Mouse (Mus musculus) kidney, postnatal 4 days (tissue): ENCODE measurements at regions not wholly inside any gene's neighbourhood (a gene's known extent, or its start where the extent isn't known, plus 50 kb on each side); places are given as distances from the start of the nearest gene placed in this dataset.
"Not testable (repeated sequence)": the region's sequence is repeated elsewhere in the genome, so short reads cannot be mapped to it uniquely, and the experiment has no call there.

Experiments used
- DNase-seq, 2 experiments: peaks; one replicate each; pipeline ENCODE4 v3.0.0; 2021; ENCODE audit warnings: mixed read lengths in 2 of 2

DNA sequence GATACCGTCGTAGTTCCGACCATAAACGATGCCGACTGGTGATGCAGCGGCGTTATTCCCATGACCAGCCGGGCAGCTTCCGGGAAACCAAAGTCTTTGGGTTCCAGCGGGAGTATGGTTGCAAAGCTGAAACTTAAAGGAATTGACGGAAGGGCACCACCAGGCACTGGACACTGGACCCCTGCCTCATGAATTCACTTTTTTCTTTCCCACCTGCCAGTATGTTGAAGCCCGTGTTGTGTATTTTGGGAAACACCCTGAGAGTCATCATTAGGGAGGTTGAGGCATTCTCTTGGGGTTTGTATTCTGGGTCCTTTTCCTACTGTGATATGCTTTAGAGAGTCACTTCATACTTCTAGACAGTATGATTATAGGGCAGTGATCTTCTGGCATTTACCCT lies 197.9 kb downstream of the Samd9l start:
- not testable (repeated sequence) for DNase-seq

DNA sequence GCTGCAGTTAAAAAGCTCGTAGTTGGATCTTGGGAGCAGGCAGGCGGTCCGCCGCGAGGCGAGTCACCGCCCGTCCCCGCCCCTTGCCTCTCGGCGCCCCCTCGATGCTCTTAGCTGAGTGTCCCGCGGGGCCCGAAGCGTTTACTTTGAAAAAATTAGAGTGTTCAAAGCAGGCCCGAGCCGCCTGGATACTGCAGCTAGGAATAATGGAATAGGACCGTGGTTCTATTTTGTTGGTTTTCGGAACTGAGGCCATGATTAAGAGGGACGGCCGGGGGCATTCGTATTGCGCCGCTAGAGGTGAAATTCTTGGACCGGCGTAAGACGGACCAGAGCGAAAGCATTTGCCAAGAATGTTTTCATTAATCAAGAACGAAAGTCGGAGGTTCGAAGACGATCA lies 198.3 kb downstream of the Samd9l start:
- peak; percentile 22 to 74 for DNase-seq

GRCm38 (mm10) chr6:3200586-3200985 lies 198.8 kb downstream of the Samd9l start:
- peak; percentile 77 to 78 for DNase-seq

- not testable (repeated sequence) for DNase-seq
Observed at GRCm38 (mm10) chr6:3192424-3192820, 206.9 kb downstream of the Samd9l start.

- DNase-seq: not testable (repeated sequence)
Observed at GRCm38 (mm10) chr6:3191695-3192423, 207.5 kb downstream of the Samd9l start.

GRCm38 (mm10) chr6:3183819-3184199 lies 215.6 kb downstream of the Samd9l start:
- DNase-seq: peak; percentile 74 to 78

- DNase-seq: peak; percentile 54 to 75
Observed at GRCm38 (mm10) chr6:3182889-3183818, 216.2 kb downstream of the Samd9l start.

- DNase-seq: not testable (repeated sequence)
Observed at GRCm38 (mm10) chr6:3182424-3182841, 216.9 kb downstream of the Samd9l start.

DNA sequence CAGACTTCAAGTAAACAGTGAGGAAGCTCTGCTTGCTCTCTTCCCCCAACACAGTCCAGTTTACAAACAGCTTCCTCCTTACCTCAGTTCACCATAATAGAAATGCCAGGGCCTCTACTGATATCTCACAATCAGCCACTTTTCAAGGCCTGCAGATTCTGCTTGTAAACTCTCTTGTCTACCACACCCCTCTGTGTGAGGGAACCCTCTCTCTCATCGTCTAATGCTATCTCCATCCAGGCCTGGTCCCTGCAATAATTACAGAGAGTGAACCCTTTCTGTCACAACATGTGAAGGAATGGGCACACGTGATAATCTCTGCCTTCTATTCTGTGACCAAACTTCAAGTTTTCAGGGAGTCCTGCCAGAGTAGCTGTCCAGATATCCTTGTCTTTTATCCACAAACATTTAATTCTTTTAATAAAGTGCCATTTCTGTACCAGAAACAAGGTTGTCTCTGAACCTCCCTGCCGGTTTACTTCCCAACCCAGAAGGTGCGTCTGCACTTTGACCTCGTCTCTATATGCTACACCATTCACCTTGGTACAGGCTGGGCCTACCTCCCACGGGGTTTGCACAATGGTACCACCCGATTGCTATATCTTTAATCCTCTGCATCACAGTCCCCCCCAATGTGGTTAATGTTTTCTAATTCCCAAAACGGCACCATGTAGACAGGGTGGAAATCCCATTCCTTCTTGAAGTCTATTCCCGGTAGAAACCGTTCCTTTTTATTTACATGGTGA lies 219.6 kb downstream of the Samd9l start:
- not testable (repeated sequence) for DNase-seq

DNA sequence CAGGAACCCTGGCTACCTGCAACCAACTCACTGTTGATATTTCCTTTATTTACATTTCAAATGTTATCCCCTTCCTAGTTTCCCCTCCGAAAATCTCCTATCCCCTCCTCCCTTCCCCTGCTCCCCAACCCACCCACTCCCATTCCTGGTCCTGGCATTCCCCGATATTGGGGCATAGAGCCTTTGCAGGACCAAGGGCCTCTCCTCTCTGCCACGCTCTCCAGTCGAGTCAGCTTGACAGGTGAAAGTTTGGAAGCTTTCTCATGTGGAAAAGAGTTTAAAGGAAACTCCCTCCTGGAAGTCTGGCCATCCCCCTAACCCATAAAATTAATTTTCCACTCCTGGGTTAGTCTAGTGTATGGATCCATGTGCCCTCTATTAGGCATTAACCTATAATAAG lies 229.9 kb downstream of the Samd9l start:
- peak; percentile 5 to 10 for DNase-seq

DNA sequence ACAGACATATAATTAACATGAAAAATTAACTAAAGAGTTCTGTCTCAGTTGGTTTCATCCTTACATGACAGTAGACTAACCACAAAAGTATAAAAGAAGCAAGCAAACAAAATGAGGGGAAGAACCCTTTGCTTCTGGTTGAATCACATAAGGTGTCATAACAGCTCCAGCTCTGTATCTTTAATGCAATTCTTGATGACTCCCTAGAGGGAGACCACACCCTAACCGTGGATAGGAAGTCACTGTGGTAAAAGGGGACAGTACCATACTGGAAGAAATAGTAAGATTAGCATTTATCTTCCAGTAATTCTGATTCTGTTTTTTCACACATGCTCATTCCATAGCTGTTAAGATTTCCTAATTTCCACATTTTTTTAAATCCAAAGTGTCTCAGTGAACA lies 233.2 kb downstream of the Samd9l start:
- DNase-seq: not testable (repeated sequence)

DNA sequence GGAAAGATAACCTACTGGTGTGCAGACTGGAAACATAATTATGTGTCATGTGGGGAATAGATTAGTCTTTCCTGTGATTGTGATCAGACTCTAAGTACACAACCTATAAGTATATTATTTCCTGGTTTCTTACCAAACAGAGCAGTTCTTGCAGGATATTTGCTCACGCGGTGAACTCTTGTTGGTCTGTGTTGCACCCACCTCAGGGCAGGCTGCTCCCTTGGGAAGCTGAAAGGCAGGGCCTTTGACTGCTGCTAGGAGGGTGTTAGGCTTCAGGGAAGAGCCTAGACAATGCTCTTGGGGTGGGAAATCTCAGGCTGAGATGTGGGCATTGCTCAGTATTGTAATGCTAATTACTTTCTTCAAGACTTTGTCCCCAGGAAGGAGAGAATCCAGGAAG lies 247.5 kb downstream of the Samd9l start:
- DNase-seq: not testable (repeated sequence)

- not testable (repeated sequence) for DNase-seq
Observed at GRCm38 (mm10) chr6:3137823-3138222, 261.5 kb downstream of the Samd9l start.

GRCm38 (mm10) chr6:3133763-3134162 lies 265.6 kb downstream of the Samd9l start:
- not testable (repeated sequence) for DNase-seq

- DNase-seq: not testable (repeated sequence)
Observed at GRCm38 (mm10) chr6:3116296-3116695, 283.1 kb downstream of the Samd9l start.
